Mouse (Mus musculus) adrenal gland, postnatal 10 days (tissue): ENCODE measurements around the gene Tnfsf12. TPM values are rescaled to one million over a fixed set of nuclear protein-coding genes. Genes with fewer than 3 reads are reported as not detected.
"Not testable (repeated sequence)": the region's sequence is repeated elsewhere in the genome, so short reads cannot be mapped to it uniquely, and the experiment has no call there.

Source experiments
- DNase-seq: peaks from one replicate; pipeline ENCODE4 v3.0.0; 2021; ENCODE audit warnings: mixed read lengths
- long read RNA-seq, 2 experiments: library from polyadenylated mRNA; stranded (forward); transcript quantifications; one replicate each; pipeline ENCODE4 v2.0.0; 2021
- total RNA-seq, 2 experiments: library from RNA; stranded (reverse); gene quantifications; 2 replicates each; pipeline ENCODE4 v1.2.3; 2021

Tnfsf12 gene
- total RNA-seq, result 10 to 100 TPM; 18.1 to 19.2 TPM
- long read RNA-seq, experiment 1, partial matches to known transcripts, result 1 of 5 reads
- long read RNA-seq, experiment 1, other reads (novel, unspliced or antisense), result 3 of 5 reads
- long read RNA-seq, experiment 2, partial matches to known transcripts, result 0 of 7 reads
- long read RNA-seq, experiment 2, other reads (novel, unspliced or antisense), result 4 of 7 reads

DNA sequence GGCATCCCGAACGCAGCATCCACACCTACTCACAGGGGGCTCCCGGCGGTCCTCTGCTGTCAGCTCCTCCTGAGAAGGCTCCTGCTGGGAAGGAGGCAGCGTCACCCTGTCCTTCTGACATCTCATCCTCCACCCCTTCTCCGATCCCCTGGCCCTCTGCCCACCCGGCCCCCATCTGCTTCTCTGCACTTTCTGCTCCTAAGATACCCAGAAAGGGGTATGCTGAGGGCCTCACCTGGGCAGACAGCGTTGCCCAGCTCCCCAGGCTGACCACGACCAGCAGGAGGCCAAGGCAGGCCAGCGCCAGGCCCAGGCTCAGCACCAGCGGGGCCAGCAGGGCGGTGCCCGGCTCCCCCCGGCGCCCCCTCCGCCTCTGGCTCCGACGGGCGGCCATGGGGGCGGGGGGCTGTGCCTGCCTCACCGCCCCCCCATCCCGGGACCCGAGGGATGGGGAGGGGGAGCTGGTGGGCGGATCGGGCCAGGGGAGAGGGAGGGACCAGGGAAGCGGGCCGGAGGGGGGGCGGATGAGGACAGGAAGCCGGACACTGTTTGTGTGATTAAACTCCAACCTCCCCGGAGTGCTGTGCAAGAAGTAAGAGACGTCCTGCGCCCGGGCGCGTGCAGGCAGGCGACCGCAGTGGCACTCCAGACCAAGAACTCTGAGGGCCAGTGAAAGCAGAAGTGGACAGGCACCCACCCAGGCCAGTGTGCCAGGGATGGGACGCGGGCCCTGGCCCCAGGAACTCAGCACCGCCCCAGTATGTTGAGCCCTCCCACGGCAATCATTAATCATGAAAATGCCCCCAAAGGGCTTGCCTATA, at the start of gene Tnfsf12, which contains the start of gene Tnfsfm13:
Gene Tnfsf12, minus strand, starts transcription at position 489 of the 821 bp plus-strand sequence.
Gene Tnfsfm13, minus strand, starts transcription at position 738 of the 821 bp plus-strand sequence.
- peak; percentile 82 for DNase-seq

DNA sequence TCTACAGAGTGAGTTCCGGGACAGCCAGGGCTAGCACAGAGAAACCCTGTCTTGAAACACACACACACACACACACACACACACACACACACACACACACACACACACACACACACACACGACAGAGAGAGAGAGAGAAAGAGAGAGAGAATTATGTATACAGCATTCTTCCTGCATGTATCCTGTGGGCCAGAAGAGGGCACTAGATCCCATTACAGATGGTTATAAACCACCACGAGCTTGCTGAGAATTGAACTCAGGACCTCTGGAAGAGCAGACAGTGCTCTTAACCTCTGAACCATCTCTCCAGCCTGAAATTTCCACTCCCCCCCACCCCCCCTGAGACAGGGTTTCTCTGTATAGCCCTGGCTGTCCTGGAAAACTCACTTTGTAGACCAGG, 35.8 kb upstream of the Tnfsf12 start:
- DNase-seq, result not testable (repeated sequence)

- DNase-seq, result peak; percentile 71
These were observed 33.4 kb upstream of the Tnfsf12 start for GRCm38 (mm10) chr11:69729063-69729462.

- DNase-seq, result no peak
These were observed 30.3 kb upstream of the Tnfsf12 start for GRCm38 (mm10) chr11:69725951-69726350.

DNA sequence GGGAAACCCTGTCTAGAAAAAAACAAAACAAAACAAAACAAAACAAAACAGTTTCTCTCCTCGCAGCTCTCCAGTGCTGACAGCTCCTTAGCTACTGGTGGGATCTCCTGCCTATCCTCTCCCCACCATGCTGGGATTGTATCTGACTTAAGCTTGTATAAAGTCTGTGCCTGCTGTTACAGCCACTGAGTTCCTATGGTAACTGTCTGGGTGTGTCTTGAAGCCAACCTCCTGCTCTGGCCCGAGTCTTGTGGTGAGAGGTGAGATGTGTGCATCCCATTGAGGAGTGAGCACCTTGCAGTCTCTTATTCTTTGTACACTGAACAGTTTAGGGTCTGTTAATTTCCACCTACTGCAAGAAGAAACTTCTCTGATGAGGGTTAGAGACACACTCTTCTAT, 27.4 kb upstream of the Tnfsf12 start:
- no peak for DNase-seq

GRCm38 (mm10) chr11:69720852-69721251, 25.2 kb upstream of the Tnfsf12 start:
- no peak for DNase-seq

DNA sequence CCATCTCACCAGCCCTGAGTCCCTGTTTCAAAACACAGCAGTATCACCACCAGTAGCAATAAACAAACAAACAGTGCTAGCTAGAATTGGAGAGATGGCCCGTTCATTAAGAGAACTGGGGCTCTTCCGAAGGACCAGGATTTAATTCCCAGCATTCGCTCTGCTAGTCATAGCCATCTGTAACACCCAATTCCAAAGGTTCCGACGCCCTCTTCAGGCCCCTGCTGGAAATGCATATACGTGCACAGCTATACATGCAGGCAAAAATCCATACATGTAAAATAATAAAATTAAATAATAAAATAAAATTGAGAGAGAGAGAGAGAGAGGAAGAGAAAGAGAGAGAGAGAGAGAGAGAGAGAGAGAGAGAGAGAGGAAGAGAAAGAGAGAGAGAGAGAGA, 23.8 kb upstream of the Tnfsf12 start:
- no peak for DNase-seq

GRCm38 (mm10) chr11:69718661-69719060, 23.0 kb upstream of the Tnfsf12 start:
- no peak for DNase-seq

DNA sequence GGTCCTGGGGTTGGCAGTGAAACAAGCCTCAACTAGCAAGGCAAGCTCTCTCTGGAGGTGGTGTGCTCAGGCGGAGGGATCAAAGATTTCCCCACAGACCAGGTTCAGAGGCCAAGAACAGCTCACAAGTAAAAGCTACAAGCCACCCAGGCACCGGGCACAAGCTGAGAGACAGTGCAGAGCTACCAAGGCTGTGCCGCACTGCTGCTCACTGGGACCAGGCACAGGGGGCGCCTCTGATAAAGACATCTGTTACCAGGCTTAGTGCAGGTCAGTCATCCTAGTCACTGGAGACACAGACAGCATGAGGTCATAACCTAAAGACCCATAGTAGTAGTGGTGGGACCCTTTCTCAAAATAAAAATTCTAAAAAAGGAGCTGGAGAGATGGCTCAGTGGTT, 21.3 kb upstream of the Tnfsf12 start:
- DNase-seq, result no peak

GRCm38 (mm10) chr11:69715929-69716328, 20.3 kb upstream of the Tnfsf12 start:
- DNase-seq, result peak; percentile 62

- DNase-seq, result peak; percentile 60
These were observed 19.8 kb upstream of the Tnfsf12 start for GRCm38 (mm10) chr11:69715482-69715881.

DNA sequence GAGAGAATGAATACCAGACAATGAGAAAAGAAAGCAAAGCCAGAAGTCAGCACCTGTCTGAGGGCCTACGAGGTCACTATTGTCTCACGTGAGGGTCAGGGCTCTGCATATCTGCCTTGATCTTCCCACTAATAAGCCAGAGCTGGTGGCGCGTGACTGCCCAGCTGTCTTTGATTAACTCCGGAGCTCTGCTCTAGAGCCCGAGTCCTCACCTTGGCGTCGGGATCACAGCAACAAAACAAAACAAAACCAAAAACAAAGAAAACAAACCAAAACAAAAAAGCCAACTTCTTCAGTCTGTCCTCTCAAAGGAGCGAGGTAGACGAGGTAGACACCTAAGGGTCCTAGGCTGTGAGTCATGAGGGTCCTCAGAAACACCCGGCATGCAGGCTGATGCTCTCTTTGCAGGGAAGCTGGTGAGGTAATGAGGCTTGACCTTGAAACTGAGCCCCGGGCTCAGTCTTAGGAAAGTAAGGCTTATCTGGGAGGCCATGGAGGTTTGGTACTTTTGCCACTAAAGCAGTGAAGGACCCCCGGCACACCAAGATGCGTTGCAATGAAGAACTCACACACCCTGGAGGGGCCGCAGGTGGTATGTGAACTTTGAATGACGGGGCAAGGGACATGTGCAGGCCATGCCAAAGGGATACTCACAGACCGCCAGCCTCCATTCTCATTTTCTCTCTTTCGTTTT, 19.1 kb upstream of the Tnfsf12 start:
- DNase-seq, result no peak

DNA sequence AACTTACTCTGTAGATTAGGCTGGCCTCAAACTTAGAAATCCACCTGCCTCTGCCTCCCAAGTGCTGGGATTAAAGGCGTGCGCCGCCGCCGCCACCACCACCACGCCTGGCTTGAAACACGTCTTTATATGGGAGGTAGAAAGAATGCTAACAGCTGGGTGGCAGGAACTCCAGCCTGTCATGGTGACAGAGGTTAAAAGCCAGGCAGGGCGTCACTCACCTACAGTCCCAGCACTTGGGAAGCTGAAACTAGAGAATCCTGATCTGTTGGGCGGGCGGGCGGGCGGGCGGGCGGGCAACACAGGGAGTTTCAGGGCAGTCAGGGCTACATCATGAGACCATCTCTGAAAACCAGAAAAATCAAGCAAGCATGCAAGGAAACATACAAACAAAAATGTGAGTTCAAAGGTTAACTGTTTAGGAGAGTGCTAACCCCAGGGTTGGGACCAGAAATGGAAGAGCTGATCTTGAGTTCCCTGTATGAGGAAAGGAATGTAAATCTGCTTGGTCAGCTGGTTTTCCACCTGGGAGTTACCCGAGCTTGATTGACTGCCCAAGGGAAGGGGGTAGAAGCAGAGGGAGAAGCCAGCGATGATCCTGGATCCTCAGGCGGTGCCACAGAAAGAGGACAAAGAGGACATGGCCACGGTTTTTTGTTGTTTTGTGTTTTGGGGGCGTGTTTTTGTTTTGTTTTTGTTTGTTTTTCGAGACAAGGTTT, 17.5 kb upstream of the Tnfsf12 start:
- no peak for DNase-seq

GRCm38 (mm10) chr11:69711082-69711481, 15.4 kb upstream of the Tnfsf12 start:
- no peak for DNase-seq

- DNase-seq, result no peak
These were observed 14.8 kb upstream of the Tnfsf12 start for GRCm38 (mm10) chr11:69710470-69710869.

- no peak for DNase-seq
These were observed 14.2 kb upstream of the Tnfsf12 start for GRCm38 (mm10) chr11:69709554-69710446.

DNA sequence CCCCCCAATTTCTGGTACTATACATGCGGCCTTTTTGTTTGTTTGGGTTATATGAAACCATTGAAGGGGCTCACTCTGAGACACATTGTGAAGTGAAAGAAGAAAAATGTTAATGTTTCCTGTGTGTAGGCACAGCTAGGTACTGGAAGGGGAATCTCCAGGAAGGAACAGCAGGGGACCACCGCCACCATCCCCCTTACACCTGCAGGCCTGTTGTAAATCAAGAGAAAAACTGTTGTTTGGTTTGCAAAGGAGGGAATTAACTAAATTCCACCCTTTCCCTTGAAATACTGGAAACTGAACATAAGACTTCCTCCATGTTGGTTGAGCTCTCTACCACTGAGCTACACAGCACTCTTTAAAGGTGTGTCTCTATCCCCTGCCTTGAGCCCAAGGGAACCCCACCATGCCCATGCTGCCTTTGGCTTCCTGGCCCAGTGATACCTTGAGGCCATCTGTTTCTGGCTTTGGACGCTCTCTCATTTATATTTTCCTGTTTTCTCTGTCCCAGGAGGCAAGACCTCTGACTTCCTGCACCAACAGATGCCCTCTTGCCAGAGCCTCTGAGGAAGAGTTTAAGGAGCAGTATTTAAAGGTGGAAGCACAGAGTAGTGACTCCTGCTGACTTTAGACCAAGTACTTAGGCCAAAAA, 13.1 kb upstream of the Tnfsf12 start:
- DNase-seq, result no peak

DNA sequence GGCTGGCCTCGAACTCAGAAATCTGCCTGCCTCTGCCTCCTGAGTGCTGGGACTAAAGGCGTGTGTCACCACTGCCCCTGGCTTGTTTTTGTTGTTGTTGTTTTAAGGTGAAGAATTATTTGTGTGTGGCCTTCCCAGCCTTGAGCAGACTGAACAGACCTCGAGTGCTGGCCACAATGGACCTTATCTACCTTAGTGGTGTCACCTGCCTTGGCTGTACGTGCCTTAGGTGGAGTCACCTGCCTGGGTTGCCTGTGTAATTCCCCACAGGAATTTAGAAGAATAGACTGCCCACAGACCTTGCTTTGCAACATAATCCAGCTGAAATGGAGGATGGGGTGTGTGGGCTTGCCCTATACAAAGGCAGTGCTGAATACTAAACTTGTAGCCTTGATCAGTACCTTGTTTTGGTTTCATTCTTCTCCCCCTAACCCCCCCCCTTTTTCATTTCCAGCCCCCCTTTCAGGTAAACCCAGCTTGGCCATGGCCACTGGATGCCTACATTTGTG, 12.3 kb upstream of the Tnfsf12 start:
- no peak for DNase-seq

DNA sequence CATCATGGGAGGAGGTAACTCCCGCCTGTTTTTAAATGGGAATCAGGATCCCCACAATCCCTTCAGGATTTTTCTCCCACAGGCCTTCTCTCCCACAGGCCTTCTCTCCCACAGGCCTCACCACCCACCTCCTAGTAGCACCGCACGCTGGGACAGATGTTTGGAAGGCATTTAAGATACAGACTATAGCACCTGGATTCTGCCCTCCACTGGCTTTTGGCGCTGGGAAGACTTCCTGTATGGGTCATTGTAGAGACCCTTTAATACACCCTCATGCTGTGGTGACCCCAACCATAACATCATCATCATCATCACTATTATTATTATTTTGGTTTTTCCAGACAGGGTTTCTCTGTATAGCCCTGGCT, 11.8 kb upstream of the Tnfsf12 start:
- DNase-seq, result no peak

DNA sequence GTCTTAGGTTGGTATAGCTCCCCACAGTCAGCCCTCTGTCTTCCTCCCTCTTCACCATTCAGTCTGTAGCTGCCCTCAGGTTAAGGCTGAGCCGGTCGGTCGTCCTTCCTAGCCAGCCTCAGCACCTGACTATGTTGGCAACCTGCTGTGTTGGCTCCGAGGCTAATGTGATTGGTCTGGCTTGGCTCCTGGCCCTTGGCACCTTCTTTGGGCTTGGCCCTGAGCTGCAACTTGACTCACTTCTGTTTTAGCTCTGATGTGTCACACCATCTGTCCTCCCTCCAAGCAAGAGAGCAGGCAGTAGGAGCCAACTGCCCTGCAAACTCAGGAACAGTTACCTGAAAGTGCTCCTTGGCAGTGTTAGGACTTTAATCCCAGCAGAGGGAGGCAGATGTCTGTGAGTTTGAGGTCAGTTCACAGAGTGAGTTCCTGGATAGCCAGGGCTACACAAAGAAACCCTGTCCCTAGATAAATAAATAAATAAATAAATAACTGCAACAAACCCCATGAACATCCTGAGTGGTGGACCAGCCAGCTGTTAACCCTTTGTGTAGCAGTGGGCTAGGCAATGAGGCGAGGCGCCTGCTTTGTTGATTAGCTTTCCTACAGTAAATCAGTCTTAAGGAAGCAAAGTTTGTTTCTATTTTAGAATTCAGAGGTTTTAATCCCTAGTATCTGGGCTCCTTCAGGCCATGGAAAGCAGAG, 11.3 kb upstream of the Tnfsf12 start:
- peak; percentile 90 for DNase-seq
